Mouse (Mus musculus) neural tube, embryonic 12.5 days (tissue): ENCODE data around the gene Dnaaf1. TPM values are rescaled to one million over a fixed set of nuclear protein-coding genes. Genes with fewer than 3 reads are reported as not detected.

Experiments used
- ATAC-seq: fragments of 200-750 bp; cut with Nextera tagmentation; 2 replicates; pipeline ENCODE4 v1.8.0; 2017; ENCODE audit warnings: low read depth, mild to moderate bottlenecking, moderate TSS enrichment, moderate library complexity; ENCODE audit not compliant: low FRiP score
- H3K27ac ChIP-seq: fragments of 300-500 bp; sonication (generic); 2 replicates; pipeline ENCODE4 v1.5.1; 2016
- H3K27me3 ChIP-seq: fragments of 300-500 bp; sonication (generic); replicated peaks from 2 replicates; pipeline ENCODE4 v1.6.1; 2016; ENCODE audit warnings: mild to moderate bottlenecking
- H3K36me3 ChIP-seq: fragments of 300-500 bp; sonication (generic); 2 replicates; pipeline ENCODE4 v1.6.1; 2016; ENCODE audit warnings: mild to moderate bottlenecking
- H3K4me1 ChIP-seq: fragments of 300-500 bp; sonication (generic); 2 replicates; pipeline ENCODE4 v1.6.1; 2016
- H3K4me2 ChIP-seq: fragments of 300-500 bp; sonication (generic); replicated peaks from 2 replicates; pipeline ENCODE4 v1.6.1; 2016; ENCODE audit warnings: mild to moderate bottlenecking
- H3K4me3 ChIP-seq: fragments of 300-500 bp; sonication (generic); 2 replicates; pipeline ENCODE4 v1.5.1; 2016
- H3K9ac ChIP-seq: fragments of 300-500 bp; sonication (generic); 2 replicates; pipeline ENCODE4 v1.6.1; 2016; ENCODE audit warnings: mild to moderate bottlenecking
- H3K9me3 ChIP-seq: fragments of 300-500 bp; sonication (generic); 2 replicates; pipeline ENCODE4 v1.6.1; 2016; ENCODE audit warnings: mild to moderate bottlenecking
- WGBS: fragments of 180-500 bp; shearing (Covaris S2); methylation state at CpG from one replicate; pipeline ENCODE4 v1.1.7; 2016; 5-methylcytosine and 5-hydroxymethylcytosine counted together
- polyA plus RNA-seq: library from polyadenylated mRNA; unstranded; fragments of >200 nt; fragmentation: Nextera tagmentation; extraction: Ambion mirVana; gene quantifications from 2 replicates; pipeline ENCODE4 v1.2.1, GENCODE M21; 2016

Gene Dnaaf1
- polyA plus RNA-seq, 1 experiment from 2014 or later: 0.08 TPM

DNA sequence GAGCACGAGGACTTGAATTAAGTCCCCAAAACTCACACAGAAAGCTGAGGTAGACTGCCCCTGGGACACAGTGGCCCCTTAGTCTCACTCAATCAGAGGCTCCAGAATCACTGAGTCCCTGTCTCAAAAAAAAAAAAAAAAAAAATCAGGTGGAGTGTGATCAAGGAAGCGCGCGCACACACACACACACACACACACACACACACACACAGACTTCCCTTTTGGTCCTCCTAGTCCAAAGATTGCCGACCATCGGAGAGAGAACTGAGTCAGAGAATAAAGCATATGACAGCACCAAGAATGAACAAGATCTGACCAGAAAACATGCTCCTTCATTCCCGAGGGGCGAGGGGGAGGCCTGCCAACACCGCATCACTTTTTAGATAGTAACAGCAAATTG lies 17.9 kb upstream of the Dnaaf1 start:
- Histone ChIP-seq H3K9me3 (no peaks in the 10 kb centered on the region), H3K9ac (peak overlapping the region; percentile 84; the same call in 1 of the 2 replicates), H3K27me3 (no peaks in the 10 kb centered on the region), H3K4me1 (peaks cover 18% of the 10 kb centered on the region), H3K4me2 (peak overlapping the region; percentile 85), H3K27ac (no peak overlapping the region), H3K4me3 (0 out of 2 replicates have a peak overlapping the region, but pooled peaks have one; percentile 88), H3K36me3 (peaks cover 5% of the 10 kb centered on the region; the same call in 1 of the 2 replicates)
- 87% methylated on average over 9 of the region's 9 CpGs for WGBS
- ATAC-seq: no peak

DNA sequence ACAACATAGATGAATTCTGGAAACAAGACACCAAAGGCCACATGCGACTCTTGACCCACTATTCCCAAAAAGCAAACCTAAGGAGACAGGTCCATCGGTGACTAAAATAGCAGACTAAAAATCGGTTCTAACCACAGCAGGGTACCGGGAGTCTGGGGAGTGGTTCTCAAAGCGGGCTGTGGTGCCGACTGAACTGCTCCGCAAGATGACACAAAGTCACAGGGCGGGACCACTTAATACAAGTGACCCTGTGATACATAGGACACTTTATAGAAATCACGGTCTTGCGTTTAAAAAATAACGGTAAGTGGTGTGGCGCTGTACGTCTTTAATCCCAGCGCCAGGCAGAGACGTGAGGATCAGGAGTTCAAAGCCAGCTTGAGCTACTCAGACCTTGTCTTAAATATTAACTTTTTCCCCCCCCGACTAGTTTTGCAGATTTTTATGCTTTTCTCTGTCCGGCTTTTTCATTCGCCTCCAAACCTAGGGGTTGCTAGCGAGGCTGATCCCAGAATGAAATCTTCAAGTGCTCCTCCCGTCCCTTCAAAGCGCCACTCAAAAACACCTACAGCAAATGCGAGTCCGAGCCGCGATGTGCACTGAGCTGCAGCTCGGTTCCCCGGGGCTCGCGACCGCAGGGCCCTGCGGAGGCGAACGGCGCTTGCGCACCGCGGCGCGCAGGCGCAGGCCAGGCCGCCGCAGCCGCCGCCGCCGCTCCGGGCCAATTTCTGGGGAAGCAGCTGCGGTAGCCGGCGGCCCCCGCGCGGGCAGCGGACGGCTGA lies 17.0 kb upstream of the Dnaaf1 start:
- H3K4me1 ChIP-seq: peaks cover 18% of the 10 kb centered on the region
- H3K4me3 ChIP-seq: peak overlapping the region; percentile 88
- H3K9me3 ChIP-seq: no peaks in the 10 kb centered on the region
- H3K9ac ChIP-seq: peak overlapping the region; percentile 84
- H3K36me3 ChIP-seq: peaks cover 14% of the 10 kb centered on the region
- H3K4me2 ChIP-seq: peak overlapping the region; percentile 85
- H3K27ac ChIP-seq: peak overlapping the region; percentile 86
- H3K27me3 ChIP-seq: no peaks in the 10 kb centered on the region
- peak; percentile 92 for ATAC-seq
- WGBS: 2% methylated on average over 55 of the region's 55 CpGs

DNA sequence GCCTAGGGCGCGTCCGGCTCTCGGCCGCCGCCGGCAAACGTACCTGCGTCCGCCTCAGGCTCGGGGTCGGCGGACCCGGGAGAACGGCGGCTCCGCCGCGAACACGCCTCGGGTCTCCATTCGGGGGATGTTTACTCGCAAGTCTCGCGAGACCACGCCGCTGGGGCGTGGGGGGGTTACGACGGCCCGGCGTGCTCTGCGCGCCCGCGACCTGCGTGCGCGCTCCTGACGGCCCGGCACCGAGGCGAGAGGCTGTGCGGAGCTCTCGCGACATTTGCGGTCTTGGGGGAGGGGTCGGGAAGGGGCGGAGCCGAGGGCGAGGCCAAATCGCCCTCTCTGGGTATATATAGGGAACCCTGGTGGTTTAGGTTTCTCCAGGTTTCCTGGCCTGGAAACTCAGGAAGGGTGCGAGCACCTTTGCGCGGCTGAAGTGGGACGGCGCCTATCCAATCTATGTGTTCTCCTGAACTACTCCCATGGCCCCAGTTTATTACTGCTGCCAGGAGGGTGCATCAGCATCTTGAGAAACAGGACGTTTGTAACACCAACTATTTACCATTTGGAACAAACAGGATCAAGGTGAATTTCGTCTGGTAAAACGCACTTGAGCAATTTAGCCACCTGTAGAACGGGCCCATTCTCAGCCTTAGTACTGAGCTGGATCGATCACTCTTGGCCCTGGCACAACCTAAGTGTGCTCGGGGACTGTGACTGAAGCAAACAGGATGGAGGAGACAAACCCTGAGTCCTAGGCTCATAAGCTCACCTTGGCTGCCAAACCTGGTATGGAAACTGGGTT lies 16.2 kb upstream of the Dnaaf1 start, which contains the start of gene Mbtps1:
Gene Mbtps1, minus strand, starts transcription at position 133 of the 799 bp plus-strand sequence.
- Histone ChIP-seq H3K27ac (peak within 1 kb of the TSS; percentile 86), H3K9me3 (no peaks in the 10 kb centered on the region), H3K9ac (peak within 1 kb of the TSS; percentile 84), H3K4me2 (peak within 1 kb of the TSS; percentile 85), H3K4me1 (peaks cover 18% of the 10 kb centered on the region), H3K36me3 (peaks cover 20% of the 10 kb centered on the region), H3K4me3 (peak within 1 kb of the TSS; percentile 88), H3K27me3 (no peaks in the 10 kb centered on the region)
- peak; percentile 95 for ATAC-seq
- 6% methylated on average over 63 of the region's 63 CpGs for WGBS

DNA sequence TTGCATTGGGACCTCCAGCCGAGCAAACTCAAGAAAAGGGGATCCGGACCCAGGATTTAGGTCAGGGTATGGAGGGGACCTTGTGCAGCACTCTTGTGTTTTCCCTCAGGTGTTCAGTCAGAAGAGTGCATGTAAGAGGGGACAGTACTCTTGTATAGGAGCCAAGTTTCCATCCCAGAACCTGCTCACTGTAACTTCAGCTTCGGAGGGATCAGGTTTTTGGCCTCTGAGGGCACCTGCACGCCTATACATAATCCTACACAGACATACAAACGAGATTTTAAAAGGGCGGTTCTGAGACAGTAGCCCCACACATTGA lies 15.7 kb upstream of the Dnaaf1 start:
- Histone ChIP-seq H3K27me3 (no peaks in the 10 kb centered on the region), H3K36me3 (peaks cover 26% of the 10 kb centered on the region), H3K4me2 (peak overlapping the region; percentile 85), H3K9me3 (no peaks in the 10 kb centered on the region), H3K9ac (no peak overlapping the region), H3K4me3 (no peak overlapping the region), H3K4me1 (peaks cover 18% of the 10 kb centered on the region), H3K27ac (no peak overlapping the region)
- WGBS: 91% methylated on average over 6 of the region's 6 CpGs
- no peak for ATAC-seq

DNA sequence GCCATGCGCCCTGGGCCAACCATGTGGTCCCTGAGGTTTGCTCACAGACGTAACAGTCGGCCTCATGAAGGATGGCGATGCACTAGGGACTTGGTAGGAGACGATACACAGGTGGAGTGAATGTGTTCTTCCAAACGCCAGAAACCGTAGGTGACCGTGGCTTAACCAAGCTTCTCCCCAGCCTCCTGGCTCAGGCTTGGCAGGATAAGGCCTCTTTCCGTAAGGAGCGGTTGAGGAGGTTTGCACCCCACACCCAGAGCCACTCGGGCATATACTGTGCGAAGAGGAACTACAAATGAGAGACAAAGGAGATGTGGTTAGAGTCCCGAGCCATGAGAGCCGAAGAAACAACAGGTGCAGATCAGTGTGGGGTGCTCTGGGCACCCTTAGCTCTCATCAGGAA lies 11.2 kb upstream of the Dnaaf1 start:
- Histone ChIP-seq H3K9me3 (no peaks in the 10 kb centered on the region), H3K36me3 (peaks cover 55% of the 10 kb centered on the region), H3K4me3 (no peak overlapping the region), H3K4me1 (no peaks in the 10 kb centered on the region), H3K27ac (no peak overlapping the region), H3K27me3 (no peaks in the 10 kb centered on the region), H3K4me2 (no peak overlapping the region), H3K9ac (no peak overlapping the region)
- ATAC-seq: no peak
- 95% methylated on average over 14 of the region's 14 CpGs for WGBS

DNA sequence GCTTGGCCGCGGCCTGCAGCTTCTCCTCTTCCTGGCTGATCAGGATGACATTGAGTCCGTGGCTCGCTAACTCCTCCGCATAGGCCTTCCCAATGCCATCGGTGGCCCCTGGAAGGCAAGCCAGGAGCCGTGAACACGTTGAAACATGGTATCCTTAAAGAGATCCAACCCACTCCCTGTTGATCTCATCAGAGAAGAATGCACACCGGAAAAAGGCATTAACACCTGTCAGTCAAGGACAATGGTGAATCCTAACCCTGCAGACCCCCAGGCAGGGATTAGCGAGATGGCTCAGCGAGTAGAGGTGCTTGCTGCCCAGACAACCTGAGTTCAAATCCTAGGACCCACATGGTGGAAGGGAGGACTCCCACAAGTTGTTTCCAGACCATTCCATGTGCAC lies 8.7 kb upstream of the Dnaaf1 start:
- no peaks in the 10 kb centered on the region for H3K27me3 ChIP-seq
- H3K4me2 ChIP-seq: no peak overlapping the region
- 88% methylated on average over 11 of the region's 11 CpGs for WGBS
- H3K36me3 ChIP-seq: peaks cover 55% of the 10 kb centered on the region
- H3K27ac ChIP-seq: no peak overlapping the region
- H3K9me3 ChIP-seq: no peaks in the 10 kb centered on the region
- no peak overlapping the region for H3K9ac ChIP-seq
- ATAC-seq: no peak
- no peak overlapping the region for H3K4me3 ChIP-seq
- H3K4me1 ChIP-seq: no peaks in the 10 kb centered on the region

DNA sequence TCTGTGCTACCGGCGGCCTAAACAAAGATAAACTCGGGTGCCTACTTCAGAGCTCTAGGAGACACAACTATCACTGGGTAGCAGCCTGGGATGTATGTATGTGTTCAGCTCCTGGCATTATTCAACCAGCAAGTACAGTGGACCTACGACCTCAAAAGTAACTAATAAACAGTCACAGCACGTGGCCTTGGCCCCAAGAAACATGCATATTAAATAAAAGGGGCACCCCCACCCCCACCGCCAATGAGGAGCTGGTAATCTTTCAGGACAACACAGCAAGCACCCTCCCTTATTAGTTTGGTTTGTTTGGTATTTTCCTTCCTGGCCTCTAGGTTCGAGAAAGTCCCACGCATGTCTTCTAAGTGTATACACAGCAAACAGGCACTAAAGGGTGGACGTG lies 6.8 kb upstream of the Dnaaf1 start:
- Histone ChIP-seq H3K27ac (no peak overlapping the region), H3K9me3 (no peaks in the 10 kb centered on the region), H3K4me1 (peaks cover 2% of the 10 kb centered on the region; the same call in 1 of the 2 replicates), H3K27me3 (no peaks in the 10 kb centered on the region), H3K4me2 (no peak overlapping the region), H3K9ac (no peak overlapping the region; the same call in 1 of the 2 replicates), H3K4me3 (no peak overlapping the region), H3K36me3 (peaks cover 39% of the 10 kb centered on the region)
- WGBS: 91% methylated on average over 9 of the region's 9 CpGs
- ATAC-seq: no peak

DNA sequence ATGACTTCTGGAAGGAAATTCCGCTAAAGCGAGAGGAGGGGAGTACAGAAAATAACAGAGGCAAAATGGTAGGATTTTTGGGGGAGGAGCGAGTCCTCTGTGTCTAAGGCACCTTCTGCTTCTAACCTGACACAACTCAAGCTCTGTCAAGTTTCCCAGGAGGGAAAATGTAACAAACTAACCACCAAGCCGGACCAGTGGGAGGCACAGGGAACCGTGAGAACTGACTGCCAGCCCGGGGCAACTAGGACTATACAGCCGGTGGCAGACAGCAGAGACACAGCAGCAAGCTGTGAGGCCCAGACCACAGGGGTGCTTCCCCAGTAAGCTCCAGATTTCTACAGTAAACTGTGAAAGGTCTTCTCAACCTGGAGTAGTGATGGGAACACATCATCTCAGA lies 6.1 kb upstream of the Dnaaf1 start:
- no peak for ATAC-seq
- Histone ChIP-seq H3K4me1 (peaks cover 9% of the 10 kb centered on the region), H3K9ac (no peak overlapping the region), H3K27me3 (no peaks in the 10 kb centered on the region), H3K4me3 (no peak overlapping the region), H3K36me3 (peaks cover 33% of the 10 kb centered on the region), H3K27ac (no peak overlapping the region), H3K4me2 (no peak overlapping the region), H3K9me3 (no peaks in the 10 kb centered on the region)
- 64% methylated on average over 7 of the region's 7 CpGs for WGBS

DNA sequence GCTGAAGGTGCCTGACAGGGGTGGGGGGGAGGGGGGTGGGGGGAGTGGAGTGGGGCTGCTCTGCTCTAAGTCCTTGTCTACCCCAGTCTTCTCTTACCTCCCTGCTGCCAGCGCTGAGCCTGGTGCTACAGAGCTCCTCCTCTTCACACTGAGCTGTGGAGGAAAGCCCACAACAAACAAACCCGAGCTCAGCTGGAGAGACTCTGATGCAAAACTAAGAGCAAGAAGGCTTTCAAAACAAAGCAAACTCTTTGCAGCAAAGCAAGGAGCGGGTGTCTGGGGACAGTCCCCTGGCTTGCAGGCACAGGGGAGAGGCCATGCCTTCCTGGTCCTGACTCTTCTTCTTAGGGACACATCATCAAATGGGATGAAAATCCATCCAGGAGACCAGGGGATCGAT lies 5.2 kb upstream of the Dnaaf1 start:
- Histone ChIP-seq H3K36me3 (peaks cover 25% of the 10 kb centered on the region), H3K4me2 (no peak overlapping the region), H3K4me3 (no peak overlapping the region), H3K27ac (no peak overlapping the region), H3K9me3 (no peaks in the 10 kb centered on the region), H3K4me1 (peaks cover 15% of the 10 kb centered on the region), H3K9ac (no peak overlapping the region), H3K27me3 (no peaks in the 10 kb centered on the region)
- WGBS: 48% methylated on average over 4 of the region's 4 CpGs
- no peak for ATAC-seq

DNA sequence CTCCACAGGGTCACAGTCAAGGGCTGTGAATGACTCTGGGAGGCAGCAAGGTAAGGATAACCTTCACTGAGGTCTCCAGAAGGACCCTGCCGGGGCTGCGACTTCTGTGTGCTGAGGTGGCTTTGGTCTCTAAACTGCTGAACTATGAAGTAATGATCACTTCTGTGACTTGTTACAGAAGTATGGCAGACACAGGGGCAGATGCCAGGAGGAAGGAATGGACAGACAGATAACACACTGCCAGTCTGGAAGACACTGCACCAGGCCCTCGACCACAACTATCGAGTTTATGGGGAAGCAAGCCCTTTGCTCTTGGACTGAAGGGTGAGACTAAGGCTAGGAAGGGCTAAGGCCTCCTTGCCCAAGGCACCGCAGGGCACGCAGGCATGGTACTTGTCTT lies 3.9 kb upstream of the Dnaaf1 start:
- no peak for ATAC-seq
- Histone ChIP-seq H3K9me3 (no peaks in the 10 kb centered on the region), H3K36me3 (peaks cover 13% of the 10 kb centered on the region), H3K4me1 (peaks cover 20% of the 10 kb centered on the region), H3K27me3 (peaks cover 5% of the 10 kb centered on the region; the same call in 1 of the 2 replicates), H3K4me3 (no peak overlapping the region), H3K27ac (no peak overlapping the region), H3K4me2 (no peak overlapping the region), H3K9ac (no peak overlapping the region)
- 92% methylated on average over 6 of the region's 6 CpGs for WGBS

DNA sequence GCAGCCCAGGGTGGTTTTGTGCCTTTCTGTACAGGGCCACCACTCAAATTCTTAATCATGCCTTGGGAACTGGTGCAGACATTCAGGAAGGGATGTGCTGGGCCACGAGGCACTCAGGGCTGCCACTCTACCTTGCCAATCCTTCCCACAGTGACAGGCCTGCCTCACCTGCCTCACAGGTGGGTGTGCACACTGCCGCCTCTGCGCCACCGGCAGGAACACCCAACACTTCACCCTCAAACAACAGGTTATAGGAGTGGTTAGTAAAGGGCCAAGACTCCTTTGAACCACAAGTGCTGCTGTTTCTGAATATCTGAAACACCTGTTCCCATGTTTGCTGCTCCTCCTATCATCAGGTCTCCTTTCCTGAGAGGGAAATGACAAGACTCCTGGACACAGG lies 2.6 kb upstream of the Dnaaf1 start:
- H3K4me2 ChIP-seq: no peak overlapping the region
- WGBS: 88% methylated on average over 4 of the region's 4 CpGs
- peaks cover 20% of the 10 kb centered on the region for H3K4me1 ChIP-seq
- ATAC-seq: no peak
- no peaks in the 10 kb centered on the region for H3K9me3 ChIP-seq
- H3K9ac ChIP-seq: no peak overlapping the region
- no peak overlapping the region for H3K4me3 ChIP-seq
- peaks cover 5% of the 10 kb centered on the region; the same call in 1 of the 2 replicates for H3K27me3 ChIP-seq
- H3K27ac ChIP-seq: no peak overlapping the region
- peaks cover 5% of the 10 kb centered on the region; the same call in 1 of the 2 replicates for H3K36me3 ChIP-seq

DNA sequence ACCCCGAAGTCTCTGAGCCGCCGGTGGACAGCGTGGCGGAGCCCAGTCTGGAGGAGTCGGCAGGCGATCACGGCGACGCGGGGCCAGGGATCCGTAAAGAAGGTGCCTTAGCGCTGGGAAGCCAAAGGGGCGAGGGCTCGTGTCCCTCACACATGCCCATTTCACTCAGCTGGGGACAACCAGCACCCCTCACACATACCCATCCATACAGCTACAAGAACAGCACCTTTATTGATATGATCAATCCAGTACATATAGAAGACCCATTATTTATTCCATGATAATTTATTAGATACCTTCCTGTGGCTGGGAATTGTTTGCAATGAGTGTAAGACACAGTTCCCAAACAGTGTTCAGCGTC lies 311 bp downstream of the Dnaaf1 start:
- no peak for ATAC-seq
- H3K9ac ChIP-seq: peak overlapping the region; percentile 72
- 2% methylated on average over 16 of the region's 16 CpGs for WGBS
- H3K27me3 ChIP-seq: peaks cover 5% of the 10 kb centered on the region; the same call in 1 of the 2 replicates
- no peaks in the 10 kb centered on the region for H3K9me3 ChIP-seq
- H3K27ac ChIP-seq: no peak overlapping the region
- H3K4me3 ChIP-seq: peak overlapping the region; percentile 80
- peak overlapping the region; percentile 92 for H3K4me2 ChIP-seq
- peaks cover 20% of the 10 kb centered on the region for H3K4me1 ChIP-seq
- no peaks in the 10 kb centered on the region for H3K36me3 ChIP-seq
